Mouse (Mus musculus): ENCODE results near the gene Trpm5. TPM values are rescaled to one million over a fixed set of nuclear protein-coding genes. Genes with fewer than 3 reads are reported as not detected.
A peak's percentile ranks its signal among the peaks of the same experiment; 100 is the strongest.

The Trpm5 gene
- polyA plus RNA-seq, 1 experiment from 2014 or later = 14.1 TPM

DNA sequence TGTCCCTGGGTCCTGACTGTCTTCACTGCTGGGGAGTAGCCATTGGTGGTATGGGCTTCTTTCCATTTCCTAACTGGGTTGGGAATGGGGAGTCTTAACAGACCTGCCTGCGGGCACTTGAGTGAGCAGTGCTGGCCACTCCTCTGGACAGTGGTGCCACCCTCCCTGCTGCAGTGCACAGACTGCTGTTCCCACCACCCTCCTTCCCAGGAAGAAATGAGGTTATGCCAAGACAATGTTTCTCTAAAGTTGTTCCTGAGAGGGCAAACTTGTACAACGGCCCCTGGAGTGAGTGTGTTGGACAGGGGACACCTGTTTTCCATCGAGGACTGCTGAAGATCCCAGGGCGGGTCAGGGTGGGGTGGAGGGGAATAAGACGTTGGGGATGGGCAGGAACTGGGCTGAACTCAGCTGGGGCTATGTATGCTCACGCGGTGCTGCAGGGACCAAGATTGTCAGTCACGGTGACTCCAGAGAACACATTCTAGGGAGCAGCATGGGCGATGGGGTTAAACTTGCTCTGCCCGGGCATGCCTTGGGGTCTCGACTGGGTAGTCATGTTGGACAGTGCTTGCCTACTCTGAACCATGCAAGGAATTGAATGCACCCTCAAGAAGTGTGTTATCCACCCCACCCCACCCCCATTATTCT lies 40.4 kb downstream of the Trpm5 start:
- ATAC-seq (replicated peaks; ENCODE audit: low FRiP score, low TSS enrichment, low read depth) (no peak), DNase-seq (ENCODE audit: low spot score) (no peak)
- Histone ChIP-seq H3K36me3 (ENCODE audit: control insufficient read depth, insufficient read depth, low read length) (0 out of 2 replicates have a peak, but pooled peaks cover 6% of the 10 kb centered on the region), H3K4me2 (ENCODE audit: low read length) (peak overlapping the region; percentile 85), H3K4me3 (ENCODE audit: low read depth, low read length) (peak overlapping the region; percentile 98), H3K4me1 (replicated peaks; ENCODE audit: control insufficient read depth, insufficient read depth, low read length) (peaks cover 53% of the 10 kb centered on the region), H3K27me3 (replicated peaks; ENCODE audit: control insufficient read depth, insufficient read depth, low read length) (no peaks in the 10 kb centered on the region), H3K9ac (ENCODE audit: low read length) (peak overlapping the region; percentile 92), H3K27ac (ENCODE audit: low read depth) (peak overlapping the region; percentile 22; the same call in 1 of the 2 replicates), H3K9me3 (ENCODE audit: control insufficient read depth, low read length) (no peaks in the 10 kb centered on the region)
- 34% methylated on average over 11 of the region's 11 CpGs for WGBS

DNA sequence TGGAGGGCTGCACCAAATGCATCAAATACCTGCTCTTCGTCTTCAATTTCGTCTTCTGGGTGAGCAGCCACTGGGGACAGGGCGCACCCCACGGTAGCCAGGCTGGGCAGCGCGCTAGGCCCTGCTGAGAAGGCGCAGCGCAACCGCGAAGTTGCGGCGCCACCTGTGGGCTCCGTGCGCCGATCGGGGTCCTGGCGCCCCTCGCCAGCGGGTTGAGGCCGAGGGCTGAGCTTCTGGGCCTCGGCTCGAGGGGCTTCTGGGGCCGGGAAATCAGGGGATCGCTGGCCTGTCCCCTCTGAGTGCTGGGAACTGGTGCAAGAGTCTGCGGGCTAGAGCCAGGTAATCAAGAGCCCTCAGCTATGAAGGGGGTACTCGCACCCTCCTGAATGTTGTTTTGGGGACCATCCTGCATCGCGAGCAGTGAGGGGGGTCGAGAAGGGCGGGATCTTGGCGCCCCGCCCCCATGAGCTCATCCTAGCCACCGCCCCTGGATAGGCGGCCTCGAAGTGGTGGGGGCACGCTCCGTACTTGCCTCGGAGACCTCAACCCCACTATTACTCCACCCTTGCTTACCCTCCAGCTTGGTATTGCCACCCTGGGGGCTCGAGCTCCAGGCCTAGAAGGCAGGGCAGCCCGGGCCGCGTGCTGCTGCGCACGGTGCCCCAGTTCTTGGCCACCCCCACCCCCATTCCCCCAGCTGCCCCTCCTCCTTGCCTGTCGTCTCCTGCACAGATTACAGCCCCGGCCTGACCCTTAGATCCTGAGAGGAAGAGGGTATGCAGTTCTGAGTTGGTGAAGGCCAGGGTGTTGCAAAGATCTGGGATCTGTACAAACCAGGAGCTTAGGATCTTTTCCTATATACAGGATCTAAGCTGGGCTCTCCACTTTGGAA lies 41.2 kb downstream of the Trpm5 start:
- H3K27me3 ChIP-seq (replicated peaks; ENCODE audit: control insufficient read depth, insufficient read depth, low read length) = no peaks in the 10 kb centered on the region
- peak overlapping the region; percentile 98 for H3K4me3 ChIP-seq (ENCODE audit: low read depth, low read length)
- ATAC-seq (replicated peaks; ENCODE audit: low FRiP score, low TSS enrichment, low read depth) = peak; percentile 75
- WGBS = under 1% methylated on average over 46 of the region's 46 CpGs
- peak overlapping the region; percentile 85 for H3K4me2 ChIP-seq (ENCODE audit: low read length)
- 0 out of 2 replicates have a peak, but pooled peaks cover 3% of the 10 kb centered on the region for H3K36me3 ChIP-seq (ENCODE audit: control insufficient read depth, insufficient read depth, low read length)
- H3K27ac ChIP-seq (ENCODE audit: low read depth) = peak overlapping the region; percentile 87
- DNase-seq (ENCODE audit: low spot score) = peak; percentile 85
- H3K9me3 ChIP-seq (ENCODE audit: control insufficient read depth, low read length) = no peaks in the 10 kb centered on the region
- H3K4me1 ChIP-seq (replicated peaks; ENCODE audit: control insufficient read depth, insufficient read depth, low read length) = peaks cover 44% of the 10 kb centered on the region
- H3K9ac ChIP-seq (ENCODE audit: low read length) = peak overlapping the region; percentile 92

DNA sequence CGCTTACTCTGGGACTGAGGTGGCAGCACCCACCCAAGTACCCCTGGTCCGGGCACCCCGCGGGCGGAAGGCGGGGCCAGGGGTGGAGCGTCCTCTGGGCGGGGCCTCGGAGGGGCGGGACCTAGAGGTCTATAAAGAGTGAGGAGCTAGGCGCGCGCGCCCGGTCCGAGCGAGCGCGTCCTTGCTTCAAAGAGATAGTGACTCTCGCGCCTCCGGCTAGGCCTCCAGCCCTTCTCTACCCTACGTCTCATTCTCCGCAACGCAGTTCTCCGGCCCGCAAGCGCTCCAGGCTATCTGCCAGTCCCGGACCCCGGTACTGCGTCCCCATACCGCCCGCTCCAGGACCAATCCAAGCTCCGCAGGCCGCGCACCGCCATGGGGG lies 41.8 kb downstream of the Trpm5 start, which contains the start of gene Cd81:
Gene Cd81, plus strand, starts transcription at position 114 of the 382 bp plus-strand sequence.
- DNase-seq (ENCODE audit: low spot score) (peak; percentile 97), ATAC-seq (replicated peaks; ENCODE audit: low FRiP score, low TSS enrichment, low read depth) (peak; percentile 82)
- Histone ChIP-seq H3K27ac (ENCODE audit: low read depth) (peak within 1 kb of the TSS; percentile 87), H3K9ac (ENCODE audit: low read length) (peak within 1 kb of the TSS; percentile 92), H3K4me1 (replicated peaks; ENCODE audit: control insufficient read depth, insufficient read depth, low read length) (peaks cover 38% of the 10 kb centered on the region), H3K4me2 (ENCODE audit: low read length) (peak within 1 kb of the TSS; percentile 85), H3K9me3 (ENCODE audit: control insufficient read depth, low read length) (no peaks in the 10 kb centered on the region), H3K4me3 (ENCODE audit: low read depth, low read length) (peak within 1 kb of the TSS; percentile 98), H3K27me3 (replicated peaks; ENCODE audit: control insufficient read depth, insufficient read depth, low read length) (no peaks in the 10 kb centered on the region), H3K36me3 (ENCODE audit: control insufficient read depth, insufficient read depth, low read length) (0 out of 2 replicates have a peak, but pooled peaks cover 3% of the 10 kb centered on the region)
- under 1% methylated on average over 36 of the region's 37 CpGs for WGBS

DNA sequence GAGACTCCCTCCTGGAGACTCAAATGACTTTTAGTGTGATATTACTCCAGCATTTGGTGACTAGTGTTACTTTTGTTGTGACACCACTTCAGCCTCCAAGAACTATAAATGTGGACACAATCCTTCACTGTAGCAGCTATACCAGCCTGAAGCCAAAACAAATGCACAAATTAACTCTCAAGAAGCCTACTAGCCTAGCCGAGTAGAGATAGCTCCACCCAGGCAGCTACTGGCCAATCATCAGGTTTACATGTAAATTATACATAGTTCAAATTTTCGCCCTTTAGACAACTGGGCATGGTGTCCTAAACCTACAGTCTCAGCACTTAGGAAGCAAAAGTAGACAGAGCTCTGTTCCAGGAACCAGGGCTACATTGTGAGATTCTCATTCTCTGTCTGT lies 43.1 kb downstream of the Trpm5 start:
- 0 out of 2 replicates have a peak, but pooled peaks cover 2% of the 10 kb centered on the region for H3K36me3 ChIP-seq (ENCODE audit: control insufficient read depth, insufficient read depth, low read length)
- no peak overlapping the region for H3K27ac ChIP-seq (ENCODE audit: low read depth)
- no peak for ATAC-seq (replicated peaks; ENCODE audit: low FRiP score, low TSS enrichment, low read depth)
- DNase-seq (ENCODE audit: low spot score) = no peak
- no peak overlapping the region for H3K4me3 ChIP-seq (ENCODE audit: low read depth, low read length)
- H3K9ac ChIP-seq (ENCODE audit: low read length) = no peak overlapping the region
- peaks cover 4% of the 10 kb centered on the region; the same call in 1 of the 2 replicates for H3K27me3 ChIP-seq (replicated peaks; ENCODE audit: control insufficient read depth, insufficient read depth, low read length)
- H3K9me3 ChIP-seq (ENCODE audit: control insufficient read depth, low read length) = no peaks in the 10 kb centered on the region
- peaks cover 25% of the 10 kb centered on the region for H3K4me1 ChIP-seq (replicated peaks; ENCODE audit: control insufficient read depth, insufficient read depth, low read length)
- H3K4me2 ChIP-seq (ENCODE audit: low read length) = no peak overlapping the region
- WGBS = 67% methylated on average over 2 of the region's 2 CpGs

GRCm38 (mm10) chr7:143049841-143050816 lies 44.3 kb downstream of the Trpm5 start:
- Histone ChIP-seq H3K4me2 (ENCODE audit: low read length) (no peak overlapping the region), H3K4me3 (ENCODE audit: low read depth, low read length) (no peak overlapping the region), H3K9me3 (ENCODE audit: control insufficient read depth, low read length) (0 out of 2 replicates have a peak, but pooled peaks cover under 1% of the 10 kb centered on the region), H3K27ac (ENCODE audit: low read depth) (no peak overlapping the region), H3K27me3 (replicated peaks; ENCODE audit: control insufficient read depth, insufficient read depth, low read length) (peaks cover 4% of the 10 kb centered on the region; the same call in 1 of the 2 replicates), H3K36me3 (ENCODE audit: control insufficient read depth, insufficient read depth, low read length) (no peaks in the 10 kb centered on the region), H3K4me1 (replicated peaks; ENCODE audit: control insufficient read depth, insufficient read depth, low read length) (peaks cover 14% of the 10 kb centered on the region), H3K9ac (ENCODE audit: low read length) (no peak overlapping the region)
- DNase-seq (ENCODE audit: low spot score) (no peak), ATAC-seq (replicated peaks; ENCODE audit: low FRiP score, low TSS enrichment, low read depth) (no peak)
- WGBS = 97% methylated on average over 3 of the region's 3 CpGs

- no peak overlapping the region for H3K4me3 ChIP-seq (ENCODE audit: low read depth, low read length)
- no peak overlapping the region for H3K9ac ChIP-seq (ENCODE audit: low read length)
- H3K27ac ChIP-seq (ENCODE audit: low read depth) = no peak overlapping the region
- no peak for ATAC-seq (replicated peaks; ENCODE audit: low FRiP score, low TSS enrichment, low read depth)
- H3K36me3 ChIP-seq (ENCODE audit: control insufficient read depth, insufficient read depth, low read length) = no peaks in the 10 kb centered on the region
- WGBS = 77% methylated on average over 3 of the region's 3 CpGs
- peaks cover 4% of the 10 kb centered on the region; the same call in 1 of the 2 replicates for H3K27me3 ChIP-seq (replicated peaks; ENCODE audit: control insufficient read depth, insufficient read depth, low read length)
- no peak for DNase-seq (ENCODE audit: low spot score)
- H3K4me2 ChIP-seq (ENCODE audit: low read length) = no peak overlapping the region
- H3K9me3 ChIP-seq (ENCODE audit: control insufficient read depth, low read length) = 0 out of 2 replicates have a peak, but pooled peaks cover 3% of the 10 kb centered on the region
- peaks cover 6% of the 10 kb centered on the region for H3K4me1 ChIP-seq (replicated peaks; ENCODE audit: control insufficient read depth, insufficient read depth, low read length)
These were observed 45.1 kb downstream of the Trpm5 start for GRCm38 (mm10) chr7:143049331-143049730.

DNA sequence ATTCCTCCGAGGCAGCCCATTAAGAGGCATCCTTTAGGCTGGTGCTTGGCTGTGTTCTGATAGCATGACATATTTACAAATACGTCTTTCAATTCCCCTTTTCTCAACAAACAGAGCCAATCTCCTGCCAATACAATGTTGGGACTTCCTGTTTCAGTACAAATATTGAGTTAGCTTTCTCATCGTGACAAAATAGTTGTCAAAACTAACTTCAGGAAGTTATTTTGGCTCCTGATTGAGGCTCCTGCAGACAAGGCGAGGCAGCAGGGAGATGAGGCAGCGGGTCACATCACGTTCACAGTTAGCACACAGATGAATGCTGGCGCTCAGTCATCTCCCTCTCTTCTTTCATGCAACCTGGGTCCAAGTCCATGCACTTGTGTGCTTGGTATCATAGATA lies 48.1 kb downstream of the Trpm5 start:
- no peak for ATAC-seq (replicated peaks; ENCODE audit: low FRiP score, low TSS enrichment, low read depth)
- peaks cover 6% of the 10 kb centered on the region for H3K4me1 ChIP-seq (replicated peaks; ENCODE audit: control insufficient read depth, insufficient read depth, low read length)
- no peak overlapping the region for H3K9ac ChIP-seq (ENCODE audit: low read length)
- no peak for DNase-seq (ENCODE audit: low spot score)
- no peak overlapping the region for H3K4me3 ChIP-seq (ENCODE audit: low read depth, low read length)
- no peaks in the 10 kb centered on the region for H3K36me3 ChIP-seq (ENCODE audit: control insufficient read depth, insufficient read depth, low read length)
- peaks cover 4% of the 10 kb centered on the region; the same call in 1 of the 2 replicates for H3K27me3 ChIP-seq (replicated peaks; ENCODE audit: control insufficient read depth, insufficient read depth, low read length)
- 0 out of 2 replicates have a peak, but pooled peaks cover 3% of the 10 kb centered on the region for H3K9me3 ChIP-seq (ENCODE audit: control insufficient read depth, low read length)
- 72% methylated on average over 7 of the region's 7 CpGs for WGBS
- H3K27ac ChIP-seq (ENCODE audit: low read depth) = no peak overlapping the region
- H3K4me2 ChIP-seq (ENCODE audit: low read length) = no peak overlapping the region

GRCm38 (mm10) chr7:143044826-143045206 lies 49.6 kb downstream of the Trpm5 start:
- no peak overlapping the region for H3K4me2 ChIP-seq (ENCODE audit: low read length)
- peaks cover 7% of the 10 kb centered on the region; the same call in 1 of the 2 replicates for H3K27me3 ChIP-seq (replicated peaks; ENCODE audit: control insufficient read depth, insufficient read depth, low read length)
- H3K4me1 ChIP-seq (replicated peaks; ENCODE audit: control insufficient read depth, insufficient read depth, low read length) = peaks cover 6% of the 10 kb centered on the region
- H3K9me3 ChIP-seq (ENCODE audit: control insufficient read depth, low read length) = 0 out of 2 replicates have a peak, but pooled peaks cover 3% of the 10 kb centered on the region
- DNase-seq (ENCODE audit: low spot score) (no peak), ATAC-seq (replicated peaks; ENCODE audit: low FRiP score, low TSS enrichment, low read depth) (no peak)
- H3K9ac ChIP-seq (ENCODE audit: low read length) = no peak overlapping the region
- H3K36me3 ChIP-seq (ENCODE audit: control insufficient read depth, insufficient read depth, low read length) = no peaks in the 10 kb centered on the region
- no peak overlapping the region for H3K4me3 ChIP-seq (ENCODE audit: low read depth, low read length)
- H3K27ac ChIP-seq (ENCODE audit: low read depth) = no peak overlapping the region
